Mouse (Mus musculus) lung, embryonic 15.5 days (tissue): ENCODE measurements at regions not wholly inside any gene's neighbourhood (a gene's known extent, or its start where the extent isn't known, plus 50 kb on each side); places are given as distances from the start of the nearest gene placed in this dataset.

Experiments used
- ATAC-seq: fragments of 200-750 bp; cut with Nextera tagmentation; 2 replicates; pipeline ENCODE4 v1.8.0; 2017; ENCODE audit warnings: moderate number of reproducible peaks, borderline replicate concordance; ENCODE audit not compliant: low FRiP score, low TSS enrichment; ENCODE audit errors: extremely low read depth
- H3K27ac ChIP-seq: fragments of 300-500 bp; sonication (generic); 2 replicates; pipeline ENCODE4 v1.5.1; 2015; ENCODE audit warnings: moderate library complexity, mild to moderate bottlenecking, inconsistent platforms
- H3K27me3 ChIP-seq: fragments of 300-500 bp; sonication (generic); 2 replicates; pipeline ENCODE4 v1.6.1; 2015; ENCODE audit warnings: inconsistent platforms
- H3K36me3 ChIP-seq: fragments of 300-500 bp; sonication (generic); 2 replicates; pipeline ENCODE4 v1.6.1; 2015; ENCODE audit warnings: inconsistent platforms
- H3K4me1 ChIP-seq: fragments of 300-500 bp; sonication (generic); 2 replicates; pipeline ENCODE4 v1.6.1; 2015; ENCODE audit warnings: inconsistent platforms
- H3K4me2 ChIP-seq: fragments of 300-500 bp; sonication (generic); 2 replicates; pipeline ENCODE4 v1.6.1; 2015; ENCODE audit warnings: inconsistent platforms, mild to moderate bottlenecking, moderate library complexity
- H3K4me3 ChIP-seq: fragments of 300-500 bp; sonication (generic); 2 replicates; pipeline ENCODE4 v1.5.1; 2015; ENCODE audit warnings: mild to moderate bottlenecking, inconsistent platforms
- H3K9ac ChIP-seq: fragments of 300-500 bp; sonication (generic); 2 replicates; pipeline ENCODE4 v1.6.1; 2015; ENCODE audit warnings: inconsistent platforms
- H3K9me3 ChIP-seq: fragments of 300-500 bp; sonication (generic); 2 replicates; pipeline ENCODE4 v1.6.1; 2016; ENCODE audit warnings: inconsistent platforms
- WGBS: fragments of 180-500 bp; shearing (Covaris S2); methylation state at CpG from one replicate; pipeline ENCODE4 v1.1.7; 2015; 5-methylcytosine and 5-hydroxymethylcytosine counted together

DNA sequence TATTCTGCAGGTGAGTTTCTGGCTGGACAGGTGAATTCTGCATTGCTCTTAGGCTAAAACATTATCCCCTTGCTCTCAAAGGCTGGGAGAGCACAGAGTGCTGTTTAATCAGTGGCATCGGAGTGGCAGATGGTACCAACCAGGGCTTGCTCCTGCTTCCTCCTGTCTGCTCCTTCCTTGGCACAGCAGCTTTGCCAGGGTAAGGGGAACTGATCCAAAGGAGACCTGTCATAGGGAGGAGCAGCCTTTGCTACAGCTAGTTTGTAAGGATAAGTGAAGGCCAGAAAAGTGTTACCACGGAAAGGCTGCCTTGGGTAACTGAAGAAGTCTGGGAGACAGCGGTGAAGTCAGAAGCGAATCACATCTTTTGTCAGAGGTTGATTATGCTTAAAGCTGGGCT lies 57.0 kb upstream of the Kctd3 start:
- H3K27me3 ChIP-seq: no peaks in the 10 kb centered on the region
- H3K9me3 ChIP-seq: no peaks in the 10 kb centered on the region
- WGBS: 89% methylated on average over 4 of the region's 4 CpGs
- no peak overlapping the region for H3K4me2 ChIP-seq
- no peak for ATAC-seq
- no peak overlapping the region for H3K4me3 ChIP-seq
- no peak overlapping the region for H3K9ac ChIP-seq
- no peaks in the 10 kb centered on the region for H3K4me1 ChIP-seq
- no peaks in the 10 kb centered on the region for H3K36me3 ChIP-seq
- H3K27ac ChIP-seq: no peak overlapping the region

- Histone ChIP-seq H3K9me3 (no peaks in the 10 kb centered on the region), H3K4me3 (no peak overlapping the region), H3K36me3 (no peaks in the 10 kb centered on the region), H3K4me2 (no peak overlapping the region), H3K4me1 (no peaks in the 10 kb centered on the region), H3K27ac (no peak overlapping the region), H3K27me3 (no peaks in the 10 kb centered on the region), H3K9ac (no peak overlapping the region)
- no peak for ATAC-seq
- WGBS: 61% methylated on average over 2 of the region's 2 CpGs
Observed at GRCm38 (mm10) chr1:189063699-189064098, 56.1 kb upstream of the Kctd3 start.

GRCm38 (mm10) chr1:189063209-189063608 lies 55.6 kb upstream of the Kctd3 start:
- WGBS: 82% methylated on average over 7 of the region's 7 CpGs
- H3K27ac ChIP-seq: no peak overlapping the region
- no peak for ATAC-seq

More at GRCm38 (mm10) chr1:189063209-189063608, 55.6 kb upstream of the Kctd3 start:
- no peaks in the 10 kb centered on the region for H3K36me3 ChIP-seq
- H3K9ac ChIP-seq: no peak overlapping the region
- H3K4me3 ChIP-seq: no peak overlapping the region
- no peaks in the 10 kb centered on the region for H3K9me3 ChIP-seq
- H3K4me1 ChIP-seq: no peaks in the 10 kb centered on the region
- H3K27me3 ChIP-seq: no peaks in the 10 kb centered on the region
- H3K4me2 ChIP-seq: no peak overlapping the region
